ENCODE assay signal across 17 mouse cellular contexts in the genomic region with DNA sequence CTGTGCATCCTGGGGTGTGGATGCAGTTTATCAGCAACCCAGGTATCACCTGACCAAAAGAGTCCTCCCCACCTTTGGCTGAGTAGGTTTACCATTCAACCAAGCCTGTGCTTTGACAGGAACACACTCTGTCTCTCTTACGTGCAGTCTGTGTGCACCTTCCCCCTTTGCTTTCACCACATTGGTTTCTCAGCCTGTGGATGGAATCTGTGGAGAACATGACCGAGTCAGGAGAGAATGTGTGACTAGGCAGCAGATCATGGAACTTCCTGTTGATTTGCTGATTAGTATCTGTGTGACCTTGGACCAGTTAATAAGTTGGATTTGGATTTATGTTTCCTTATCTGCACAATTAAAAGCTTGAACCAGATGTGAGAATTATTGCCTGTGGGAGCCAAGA. TPM values are rescaled to one million over a fixed set of nuclear protein-coding genes. Genes with fewer than 3 reads are reported as not detected.
DNase-seq lines count a peak whose midpoint lies in the region; ATAC-seq and TF ChIP-seq lines count a peak whose summit lies in the region.
"Had no signal": no experiment of that assay in that cellular context is flagged by ENCODE, and none has a peak within 500 bp of the region (broad histone marks: within the 10 kb centered on the region; RNA-seq: fewer than 3 reads in every experiment).

No protein-coding gene starts in this region.

- WGBS in heart, embryonic 10.5 days: 48% methylated on average over 2 of the region's 2 CpGs
- 8% methylated on average over 2 of the region's 2 CpGs for WGBS in liver, adult 2 months
- 45% methylated on average over 2 of the region's 2 CpGs for WGBS in liver, embryonic 11.5 days
- 23% methylated on average over 2 of the region's 2 CpGs for WGBS in small intestine, adult 2 months
- 91% methylated on average over 2 of the region's 2 CpGs for WGBS in midbrain, postnatal 0 days

- H3K4me3 ChIP-seq in heart, embryonic 10.5 days: no peak overlapping the region
- H3K4me3 ChIP-seq in liver, adult 2 months (ENCODE audit: insufficient read depth, low read depth, low read length): no peak overlapping the region
- H3K4me3 ChIP-seq in liver, embryonic 11.5 days (ENCODE audit: low read depth, low read length): no peak overlapping the region
- H3K4me3 ChIP-seq in small intestine, adult 2 months (ENCODE audit: low read depth, low read length): no peak overlapping the region
- H3K4me3 ChIP-seq in midbrain, postnatal 0 days (ENCODE audit: low read depth, low read length): no peak overlapping the region
- H3K4me3 ChIP-seq: forebrain, embryonic 15.5 days; left cerebral cortex, adult 2 months; limb, embryonic 12.5 days; lung, embryonic 15.5 days; midbrain, embryonic 10.5 days had no signal

- TF ChIP-seq CTCF in liver, adult 2 months (IDR thresholded peaks at IDR 0.05; ENCODE audit: low read depth, low read length): no peak
- TF ChIP-seq CTCF in small intestine, adult 2 months (IDR thresholded peaks at IDR 0.05; ENCODE audit: extremely low read depth, insufficient read length, insufficient replicate concordance, low read depth, low read length): no peak
- TF ChIP-seq CTCF in midbrain, postnatal 0 days (IDR thresholded peaks at IDR 0.05): no peak

- no peak for ATAC-seq in liver, embryonic 11.5 days (replicated peaks; ENCODE audit: low FRiP score)
- no peak for ATAC-seq in midbrain, postnatal 0 days (ENCODE audit: low FRiP score)
- ATAC-seq: CD4-positive, CD25-positive, alpha-beta regulatory T cell, adult 4 months; forebrain, embryonic 15.5 days; hindbrain, embryonic 16.5 days had no signal

- H3K4me2 ChIP-seq in liver, embryonic 11.5 days: no peak overlapping the region
- no peak overlapping the region for H3K4me2 ChIP-seq in midbrain, postnatal 0 days (ENCODE audit: low read depth, low read length, poor library complexity, severe bottlenecking)
- H3K4me2 ChIP-seq: forebrain, embryonic 15.5 days; heart, embryonic 11.5 days; limb, embryonic 12.5 days; lung, embryonic 15.5 days had no signal

- no peaks in the 10 kb centered on the region for H3K9me3 ChIP-seq in heart, embryonic 10.5 days
- no peaks in the 10 kb centered on the region for H3K9me3 ChIP-seq in liver, embryonic 11.5 days (ENCODE audit: control insufficient read depth, low read length)
- no peaks in the 10 kb centered on the region for H3K9me3 ChIP-seq in midbrain, postnatal 0 days (ENCODE audit: low read length)
- H3K9me3 ChIP-seq: forebrain, embryonic 15.5 days; limb, embryonic 12.5 days; lung, embryonic 15.5 days; midbrain, embryonic 10.5 days had no signal

- DNase-seq in heart, embryonic 10.5 days (ENCODE audit: low spot score): no peak
- no peak for DNase-seq in heart, postnatal 14 days
- peak; percentile 87 for DNase-seq in liver, adult 2 months (ENCODE audit: extremely low read depth, low read depth, low spot score)
- no peak for DNase-seq in liver, embryonic 11.5 days (ENCODE audit: low spot score)
- DNase-seq in adipocyte (ENCODE audit: low spot score): peak; percentile 64
- DNase-seq in midbrain, postnatal 0 days (ENCODE audit: low spot score): no peak
- DNase-seq: cerebellum, postnatal 10 days; thymus, postnatal 14 days had no signal

- no peak overlapping the region for H3K9ac ChIP-seq in liver, adult 2 months (ENCODE audit: low read depth, low read length)
- no peak overlapping the region for H3K9ac ChIP-seq in liver, embryonic 11.5 days (ENCODE audit: low read depth, low read length)
- no peak overlapping the region for H3K9ac ChIP-seq in midbrain, postnatal 0 days (replicated peaks; ENCODE audit: low read length, poor library complexity, severe bottlenecking)
- H3K9ac ChIP-seq: forebrain, embryonic 15.5 days; limb, embryonic 12.5 days; lung, embryonic 15.5 days had no signal

- 0 out of 2 replicates have a peak overlapping the region, but pooled peaks have one; percentile 47 for H3K27ac ChIP-seq in heart, embryonic 10.5 days
- H3K27ac ChIP-seq in liver, adult 2 months (replicated peaks; ENCODE audit: insufficient read depth, low read depth, low read length): peak overlapping the region; percentile 66
- H3K27ac ChIP-seq in liver, embryonic 11.5 days (ENCODE audit: low read depth, low read length): no peak overlapping the region
- peak overlapping the region; percentile 34 for H3K27ac ChIP-seq in small intestine, adult 2 months (ENCODE audit: insufficient read depth, low read depth, low read length)
- no peak overlapping the region for H3K27ac ChIP-seq in midbrain, postnatal 0 days (ENCODE audit: low read depth, low read length)
- H3K27ac ChIP-seq: forebrain, embryonic 15.5 days; left cerebral cortex, adult 2 months; limb, embryonic 12.5 days; lung, embryonic 15.5 days; midbrain, embryonic 10.5 days had no signal

- peaks cover 8% of the 10 kb centered on the region; the same call in 1 of the 2 replicates for H3K79me2 ChIP-seq in liver, adult 2 months (ENCODE audit: control insufficient read depth, insufficient read depth, low read length)

- H3K27me3 ChIP-seq in heart, embryonic 10.5 days (ENCODE audit: insufficient read depth, poor library complexity, severe bottlenecking): no peaks in the 10 kb centered on the region
- H3K27me3 ChIP-seq in liver, adult 2 months (ENCODE audit: control insufficient read depth, insufficient read depth, low read length): no peaks in the 10 kb centered on the region
- H3K27me3 ChIP-seq in liver, embryonic 11.5 days (replicated peaks; ENCODE audit: control insufficient read depth, insufficient read depth, low read length): no peaks in the 10 kb centered on the region
- 0 out of 2 replicates have a peak, but pooled peaks cover 3% of the 10 kb centered on the region for H3K27me3 ChIP-seq in small intestine, adult 2 months (ENCODE audit: control insufficient read depth, insufficient read depth, low read length)
- no peaks in the 10 kb centered on the region for H3K27me3 ChIP-seq in midbrain, postnatal 0 days (ENCODE audit: insufficient read depth, low read length)
- H3K27me3 ChIP-seq: forebrain, embryonic 15.5 days; limb, embryonic 12.5 days; lung, embryonic 15.5 days had no signal

- no peak for TF ChIP-seq POLR2A in liver, adult 2 months (IDR thresholded peaks at IDR 0.05; ENCODE audit: extremely low read depth, insufficient read depth, low read length)
- TF ChIP-seq POLR2A in small intestine, adult 2 months (IDR thresholded peaks at IDR 0.05; ENCODE audit: low read depth, low read length): no peak

- H3K4me1 ChIP-seq in heart, embryonic 10.5 days: peaks cover 35% of the 10 kb centered on the region
- peaks cover 19% of the 10 kb centered on the region for H3K4me1 ChIP-seq in liver, adult 2 months (ENCODE audit: control insufficient read depth, insufficient read depth, low read length)
- peaks cover 33% of the 10 kb centered on the region for H3K4me1 ChIP-seq in liver, embryonic 11.5 days (replicated peaks; ENCODE audit: control insufficient read depth, insufficient read depth, low read length)
- peaks cover 12% of the 10 kb centered on the region for H3K4me1 ChIP-seq in small intestine, adult 2 months (ENCODE audit: control insufficient read depth, insufficient read depth, insufficient read length, low read length)
- no peaks in the 10 kb centered on the region for H3K4me1 ChIP-seq in midbrain, postnatal 0 days (ENCODE audit: insufficient read depth, low read length)

- no peaks in the 10 kb centered on the region for H3K36me3 ChIP-seq in heart, embryonic 10.5 days
- H3K36me3 ChIP-seq in liver, adult 2 months (ENCODE audit: control insufficient read depth, insufficient read depth, low read length): no peaks in the 10 kb centered on the region
- no peaks in the 10 kb centered on the region for H3K36me3 ChIP-seq in liver, embryonic 11.5 days (ENCODE audit: control insufficient read depth, insufficient read depth, low read length)
- no peaks in the 10 kb centered on the region for H3K36me3 ChIP-seq in small intestine, adult 2 months (ENCODE audit: control insufficient read depth, insufficient read depth, low read length)
- H3K36me3 ChIP-seq in midbrain, postnatal 0 days (ENCODE audit: insufficient read depth, low read length): no peaks in the 10 kb centered on the region
- H3K36me3 ChIP-seq: forebrain, embryonic 15.5 days; limb, embryonic 12.5 days; lung, embryonic 15.5 days; midbrain, embryonic 10.5 days had no signal

- intact Hi-C loops in heart, postnatal 14 days (cut with DNase I): no loop called here

RNA-seq across cellular contexts. Expression of gene Sdccag8, which starts 3.7 kb away (rescaled TPM):
- polyA plus RNA-seq in heart, embryonic 10.5 days (2016; fragmentation: Nextera tagmentation; extraction: Ambion mirVana): 10.0 and 10.4 TPM in 2 replicates
- total RNA-seq in heart, postnatal 14 days (2021): 1 to 10 TPM; 5.2 to 5.9 TPM
- 8.6 and 9.5 TPM in 2 replicates for total RNA-seq in liver, adult 2 months (2014; rRNA removed)
- polyA plus RNA-seq in liver, adult 2 months (2012; rRNA removed): 1.8 and 2.3 TPM in 2 replicates
- 9.4 and 11.7 TPM in 2 replicates for polyA plus RNA-seq in liver, embryonic 11.5 days (2014; fragmentation: Nextera tagmentation; extraction: Ambion mirVana)
- 3.6 and 5.1 TPM in 2 replicates for polyA plus RNA-seq in small intestine, adult 2 months (2012; rRNA removed)
- total RNA-seq in midbrain, postnatal 0 days (2014; rRNA removed): 6.1 and 7.7 TPM in 2 replicates
- polyA plus RNA-seq in midbrain, postnatal 0 days (2015; fragmentation: Nextera tagmentation; extraction: Ambion mirVana): 26.8 and 27.0 TPM in 2 replicates

RNA-seq across cellular contexts. Expression of gene Cep170, which starts 4.3 kb away (rescaled TPM):
- 24.6 and 25.1 TPM in 2 replicates for polyA plus RNA-seq in heart, embryonic 10.5 days (2016; fragmentation: Nextera tagmentation; extraction: Ambion mirVana)
- total RNA-seq in heart, postnatal 14 days (2021): 10 to 100 TPM; 26.7 to 29.4 TPM
- 6.1 and 6.4 TPM in 2 replicates for total RNA-seq in liver, adult 2 months (2014; rRNA removed)
- polyA plus RNA-seq in liver, adult 2 months (2012; rRNA removed): 0.97 and 1.6 TPM in 2 replicates
- polyA plus RNA-seq in liver, embryonic 11.5 days (2014; fragmentation: Nextera tagmentation; extraction: Ambion mirVana): 17.5 and 18.6 TPM in 2 replicates
- 0.62 and 0.66 TPM in 2 replicates for polyA plus RNA-seq in small intestine, adult 2 months (2012; rRNA removed)
- 165 and 217 TPM in 2 replicates for total RNA-seq in midbrain, postnatal 0 days (2014; rRNA removed)
- 78.7 and 83.1 TPM in 2 replicates for polyA plus RNA-seq in midbrain, postnatal 0 days (2015; fragmentation: Nextera tagmentation; extraction: Ambion mirVana)

Comparison
In these comparisons a context has a peak if more than half of its experiments do, and no peak if none do; other contexts are left out.
1. DNase-seq: peak in liver, adult 2 months (single experiment) and adipocyte (single experiment); none in heart, embryonic 10.5 days (single experiment), heart, postnatal 14 days (0 of 2), liver, embryonic 11.5 days (single experiment) and midbrain, postnatal 0 days (single experiment).
2. H3K27ac ChIP-seq: peak in heart, embryonic 10.5 days (single experiment), liver, adult 2 months (single experiment) and small intestine, adult 2 months (single experiment); none in liver, embryonic 11.5 days (single experiment) and midbrain, postnatal 0 days (single experiment).